Mouse (Mus musculus) kidney, embryonic 14.5 days (tissue): ENCODE measurements around the gene Gprin2. TPM values are rescaled to one million over a fixed set of nuclear protein-coding genes. Genes with fewer than 3 reads are reported as not detected.

Experiments
- ATAC-seq: fragments of 200-750 bp; cut with Nextera tagmentation; 2 replicates; pipeline ENCODE4 v1.8.0; 2017; ENCODE audit warnings: moderate number of reproducible peaks, mild to moderate bottlenecking, moderate TSS enrichment, moderate library complexity; ENCODE audit not compliant: low FRiP score, low TSS enrichment
- H3K27ac ChIP-seq: fragments of 300-500 bp; sonication (generic); 2 replicates; pipeline ENCODE4 v1.5.1; 2014; ENCODE audit warnings: low read depth, mild to moderate bottlenecking, low read length, moderate library complexity, mixed read lengths
- H3K27me3 ChIP-seq: fragments of 300-500 bp; sonication (generic); 2 replicates; pipeline ENCODE4 v1.6.1; 2014; ENCODE audit warnings: mild to moderate bottlenecking, low read length; ENCODE audit not compliant: control insufficient read depth, insufficient read depth
- H3K36me3 ChIP-seq: fragments of 300-500 bp; sonication (generic); 2 replicates; pipeline ENCODE4 v1.6.1; 2014; ENCODE audit warnings: low read length, mixed read lengths; ENCODE audit not compliant: control insufficient read depth, insufficient read depth
- H3K4me1 ChIP-seq: fragments of 300-500 bp; sonication (generic); 2 replicates; pipeline ENCODE4 v1.6.1; 2014; ENCODE audit warnings: low read length, mixed read lengths; ENCODE audit not compliant: control insufficient read depth, insufficient read depth
- H3K4me2 ChIP-seq: fragments of 300-500 bp; sonication (generic); replicated peaks from 2 replicates; pipeline ENCODE4 v1.6.1; 2014; ENCODE audit warnings: low read depth, mild to moderate bottlenecking, low read length
- H3K4me3 ChIP-seq: fragments of 300-500 bp; sonication (generic); 2 replicates; pipeline ENCODE4 v1.5.1; 2014; ENCODE audit warnings: mild to moderate bottlenecking, low read length
- H3K9ac ChIP-seq: fragments of 300-500 bp; sonication (generic); 2 replicates; pipeline ENCODE4 v1.6.1; 2014; ENCODE audit warnings: low read depth, mild to moderate bottlenecking, low read length, moderate library complexity
- H3K9me3 ChIP-seq: fragments of 300-500 bp; sonication (generic); 2 replicates; pipeline ENCODE4 v1.6.1; 2016; ENCODE audit warnings: low read length; ENCODE audit not compliant: control insufficient read depth
- WGBS: fragments of 180-500 bp; shearing (Covaris S2); extraction: QIAGEN DNeasy Blood & Tissue Kit; methylation state at CpG from one replicate; pipeline ENCODE4 v1.1.7; 2014; 5-methylcytosine and 5-hydroxymethylcytosine counted together
- polyA plus RNA-seq: library from polyadenylated mRNA; unstranded; fragments of >200 nt; fragmentation: Nextera tagmentation; extraction: Ambion mirVana; gene quantifications from 2 replicates; pipeline ENCODE4 v1.2.1, GENCODE M21; 2014

Gprin2 gene
- polyA plus RNA-seq, 1 experiment from 2014 or later: 0.42 TPM

DNA sequence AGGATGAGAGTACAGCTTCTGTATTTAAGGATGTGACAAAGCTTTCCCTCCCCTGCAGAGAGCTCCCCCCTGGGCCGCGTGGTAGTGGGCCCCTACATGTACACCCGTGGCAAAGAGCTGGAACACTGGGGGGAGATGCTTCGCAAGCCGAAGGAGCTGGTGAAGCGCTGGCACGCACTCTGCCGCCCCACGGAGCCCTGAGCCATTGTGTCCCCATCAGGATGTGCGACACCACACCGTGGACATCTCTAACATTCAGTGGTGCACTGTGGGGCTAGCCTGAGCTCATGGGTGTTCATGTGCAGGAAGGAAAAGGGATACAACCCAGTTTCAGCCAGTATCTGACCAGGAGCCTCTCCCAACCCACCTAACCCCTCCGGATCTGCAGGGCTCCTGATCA is 26.5 kb upstream of the Gprin2 start:
- no peak overlapping the region for H3K9ac ChIP-seq
- no peak overlapping the region for H3K4me2 ChIP-seq
- 85% methylated on average over 12 of the region's 12 CpGs for WGBS
- H3K36me3 ChIP-seq: no peaks in the 10 kb centered on the region
- no peaks in the 10 kb centered on the region for H3K27me3 ChIP-seq
- H3K9me3 ChIP-seq: no peaks in the 10 kb centered on the region
- no peak overlapping the region for H3K27ac ChIP-seq
- no peak overlapping the region for H3K4me3 ChIP-seq
- no peaks in the 10 kb centered on the region for H3K4me1 ChIP-seq
- no peak for ATAC-seq

GRCm38 (mm10) chr14:34226566-34226965 is 25.1 kb upstream of the Gprin2 start:
- no peaks in the 10 kb centered on the region for H3K9me3 ChIP-seq
- no peak overlapping the region for H3K27ac ChIP-seq
- no peak overlapping the region for H3K9ac ChIP-seq
- no peaks in the 10 kb centered on the region for H3K36me3 ChIP-seq
- no peaks in the 10 kb centered on the region for H3K27me3 ChIP-seq
- no peak overlapping the region for H3K4me3 ChIP-seq
- 76% methylated on average over 4 of the region's 4 CpGs for WGBS
- H3K4me2 ChIP-seq: no peak overlapping the region
- H3K4me1 ChIP-seq: no peaks in the 10 kb centered on the region
- no peak for ATAC-seq

DNA sequence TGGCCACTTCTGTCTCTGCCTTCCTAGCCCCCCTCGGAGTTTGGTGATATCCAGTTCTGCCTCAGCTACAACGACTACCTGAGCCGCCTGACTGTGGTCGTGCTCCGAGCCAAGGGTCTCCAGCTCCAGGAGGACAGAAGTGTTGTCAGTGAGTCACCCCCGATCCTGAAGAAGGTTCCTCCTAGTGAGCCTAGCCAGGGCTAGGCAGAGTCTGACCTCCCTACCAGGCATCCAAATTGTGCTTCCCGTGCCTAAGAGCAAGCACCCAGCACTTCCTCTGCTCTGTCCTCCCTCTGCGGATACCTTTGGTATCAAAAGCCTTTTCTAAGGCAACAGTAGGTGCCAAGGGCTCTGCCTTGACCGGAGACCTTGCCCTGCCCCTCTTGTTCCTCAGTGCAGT is 24.5 kb upstream of the Gprin2 start:
- Histone ChIP-seq H3K27me3 (no peaks in the 10 kb centered on the region), H3K36me3 (no peaks in the 10 kb centered on the region), H3K4me2 (no peak overlapping the region), H3K4me3 (no peak overlapping the region), H3K9ac (no peak overlapping the region), H3K27ac (no peak overlapping the region), H3K9me3 (no peaks in the 10 kb centered on the region), H3K4me1 (no peaks in the 10 kb centered on the region)
- 88% methylated on average over 9 of the region's 9 CpGs for WGBS
- ATAC-seq: no peak

DNA sequence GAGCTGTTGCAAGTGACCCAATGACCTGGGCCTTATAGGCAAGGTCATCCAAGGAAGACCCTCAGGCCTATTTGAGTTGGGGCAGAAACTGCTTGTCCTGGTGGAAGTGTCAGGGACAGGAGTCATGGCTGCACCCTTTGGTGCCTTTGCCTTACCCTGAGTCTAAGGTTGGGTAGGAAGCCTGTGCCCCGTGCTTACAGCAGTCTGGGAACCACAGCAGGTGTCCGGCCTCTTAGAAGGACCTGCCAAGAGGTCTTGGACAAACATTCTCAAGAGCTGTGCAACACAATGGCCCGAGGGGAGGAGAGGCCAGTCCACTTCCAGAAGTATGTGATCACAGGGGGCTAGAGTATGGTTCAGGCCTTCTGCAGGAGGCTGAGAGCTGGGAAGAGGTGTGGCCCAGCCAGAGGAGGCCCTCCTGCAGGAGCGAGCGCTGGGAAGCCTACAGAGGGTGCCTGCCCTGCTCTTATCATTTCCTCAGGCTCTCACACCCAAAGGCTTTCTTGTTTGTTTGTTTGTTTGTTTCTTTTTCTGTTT is 22.0 kb upstream of the Gprin2 start:
- 71% methylated on average over 5 of the region's 5 CpGs for WGBS
- Histone ChIP-seq H3K27ac (no peak overlapping the region), H3K36me3 (no peaks in the 10 kb centered on the region), H3K9ac (no peak overlapping the region), H3K4me3 (no peak overlapping the region), H3K4me1 (no peaks in the 10 kb centered on the region), H3K4me2 (no peak overlapping the region), H3K27me3 (peaks cover 18% of the 10 kb centered on the region; the same call in 1 of the 2 replicates), H3K9me3 (no peaks in the 10 kb centered on the region)
- ATAC-seq: no peak

GRCm38 (mm10) chr14:34221416-34222077 is 20.1 kb upstream of the Gprin2 start:
- WGBS: 78% methylated on average over 5 of the region's 5 CpGs
- no peaks in the 10 kb centered on the region for H3K36me3 ChIP-seq
- no peak for ATAC-seq
- H3K4me1 ChIP-seq: no peaks in the 10 kb centered on the region
- H3K4me3 ChIP-seq: no peak overlapping the region
- H3K9me3 ChIP-seq: no peaks in the 10 kb centered on the region
- H3K27ac ChIP-seq: no peak overlapping the region
- peaks cover 25% of the 10 kb centered on the region; the same call in 1 of the 2 replicates for H3K27me3 ChIP-seq
- no peak overlapping the region for H3K4me2 ChIP-seq
- no peak overlapping the region for H3K9ac ChIP-seq

DNA sequence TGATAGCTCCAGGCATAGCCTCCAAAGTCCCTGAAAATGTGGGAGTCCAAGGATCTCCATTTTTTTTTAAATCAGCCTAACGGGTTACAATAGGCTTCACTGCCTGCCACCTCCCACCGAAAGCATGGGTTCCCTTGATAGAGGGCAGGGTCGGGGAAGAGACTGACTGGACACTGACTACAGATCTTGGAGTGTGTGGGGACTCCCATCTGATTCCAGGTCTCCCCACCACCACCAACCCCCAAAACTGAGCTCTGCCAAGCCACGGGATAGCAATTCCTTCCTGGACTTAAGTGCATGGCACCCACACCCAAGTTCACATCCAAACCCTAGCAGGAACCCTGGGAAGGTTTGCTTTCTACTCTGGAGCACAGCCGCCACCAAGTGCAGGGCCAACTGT is 19.0 kb upstream of the Gprin2 start:
- H3K36me3 ChIP-seq: no peaks in the 10 kb centered on the region
- ATAC-seq: no peak

DNA sequence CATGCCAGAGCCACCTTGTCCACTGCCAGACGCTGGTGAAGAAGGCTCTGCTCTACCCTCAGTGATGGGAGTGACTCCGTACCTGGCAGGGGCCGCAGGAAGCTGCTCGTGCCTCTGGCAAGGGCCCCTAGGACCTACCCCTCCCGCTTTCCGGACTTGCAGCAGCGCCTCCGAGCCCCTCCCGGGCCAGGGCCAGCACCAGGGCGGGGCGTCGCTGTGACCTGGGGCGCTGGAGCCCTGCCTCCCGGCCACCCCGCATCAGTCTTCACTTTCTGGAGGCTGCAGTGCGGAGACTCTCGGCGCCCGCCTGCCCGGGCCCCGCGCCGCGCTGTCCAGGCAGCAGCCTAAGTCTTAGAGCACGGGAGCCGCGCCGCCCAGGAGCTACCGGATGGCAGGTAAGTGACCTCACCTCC is 18.3 kb upstream of the Gprin2 start:
- H3K9ac ChIP-seq: peak overlapping the region; percentile 44
- no peak overlapping the region for H3K27ac ChIP-seq
- H3K4me2 ChIP-seq: peak overlapping the region; percentile 57
- H3K4me3 ChIP-seq: peak overlapping the region; percentile 30
- 0 out of 2 replicates have a peak, but pooled peaks cover under 1% of the 10 kb centered on the region for H3K4me1 ChIP-seq
- H3K36me3 ChIP-seq: no peaks in the 10 kb centered on the region
- H3K9me3 ChIP-seq: no peaks in the 10 kb centered on the region
- peak; percentile 14; the same call in 1 of the 2 replicates for ATAC-seq
- peaks cover 25% of the 10 kb centered on the region; the same call in 1 of the 2 replicates for H3K27me3 ChIP-seq
- 2% methylated on average over 28 of the region's 29 CpGs for WGBS

More for the DNA sequence above, 19.0 kb upstream of the Gprin2 start:
- H3K4me3 ChIP-seq: no peak overlapping the region
- WGBS: 70% methylated on average over 5 of the region's 5 CpGs
- H3K9ac ChIP-seq: no peak overlapping the region
- no peaks in the 10 kb centered on the region for H3K4me1 ChIP-seq
- no peaks in the 10 kb centered on the region for H3K9me3 ChIP-seq
- no peak overlapping the region for H3K4me2 ChIP-seq
- peaks cover 25% of the 10 kb centered on the region; the same call in 1 of the 2 replicates for H3K27me3 ChIP-seq
- no peak overlapping the region for H3K27ac ChIP-seq

DNA sequence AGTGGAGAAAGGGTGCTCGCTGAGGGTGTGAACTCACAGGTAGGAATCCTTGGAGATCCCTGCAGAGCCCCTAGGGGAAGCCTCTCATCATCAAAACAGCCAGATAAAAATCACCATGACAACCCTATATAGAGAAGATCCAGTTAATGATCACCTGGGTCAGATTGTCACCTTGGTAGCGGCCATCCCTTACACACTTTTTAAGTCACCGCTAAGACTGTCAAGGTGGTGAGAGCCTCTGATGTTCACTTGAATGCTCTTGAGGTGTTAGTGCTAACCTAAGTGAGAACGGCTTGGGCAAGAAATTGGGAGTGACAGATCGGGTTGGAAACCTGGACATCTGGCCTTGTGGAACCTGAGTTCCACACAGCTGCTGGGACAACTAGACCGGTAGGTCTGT is 17.8 kb upstream of the Gprin2 start, which contains the start of gene Syt15:
Gene Syt15, plus strand, starts transcription at position 301 of the 400 bp plus-strand sequence.
- Histone ChIP-seq H3K27me3 (peaks cover 25% of the 10 kb centered on the region; the same call in 1 of the 2 replicates), H3K27ac (no peak within 1 kb of the TSS), H3K4me3 (peak within 1 kb of the TSS; percentile 30), H3K4me1 (0 out of 2 replicates have a peak, but pooled peaks cover 5% of the 10 kb centered on the region), H3K36me3 (no peaks in the 10 kb centered on the region), H3K4me2 (peak within 1 kb of the TSS; percentile 57), H3K9me3 (no peaks in the 10 kb centered on the region), H3K9ac (peak within 1 kb of the TSS; percentile 44)
- 52% methylated on average over 6 of the region's 6 CpGs for whole genome bisulfite sequencing
- ATAC-seq: no peak

DNA sequence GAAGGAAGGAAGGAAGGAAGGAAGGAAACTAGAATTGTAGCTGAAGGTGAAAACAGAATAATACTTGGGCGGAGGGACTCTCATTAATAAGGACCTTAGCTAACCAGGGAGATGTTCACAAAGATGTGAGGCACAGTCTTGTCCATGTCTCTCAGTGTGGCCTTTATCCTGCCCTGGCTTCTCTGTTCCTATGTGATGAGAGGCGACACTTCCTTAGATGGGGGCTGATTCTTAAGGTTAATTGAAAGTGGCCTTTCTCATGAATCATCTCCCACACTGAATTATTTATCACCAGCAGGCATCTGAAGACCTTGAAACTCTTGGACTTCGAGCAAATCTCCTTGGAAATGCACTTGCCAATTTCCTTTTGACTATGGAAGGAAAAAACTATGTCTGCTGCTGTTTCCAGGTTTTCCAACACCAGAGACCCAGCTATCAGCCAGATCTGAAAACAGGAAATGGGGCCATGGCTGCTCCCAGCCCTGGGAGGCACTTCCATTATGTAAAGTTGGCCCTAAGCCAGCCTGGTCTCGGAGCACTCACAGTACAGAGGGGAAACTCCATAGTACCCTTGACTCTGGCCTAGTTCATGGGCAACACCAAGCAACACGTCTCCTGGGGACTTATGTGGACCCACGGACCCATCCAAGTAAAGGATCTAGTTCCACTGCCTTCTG is 14.1 kb upstream of the Gprin2 start:
- Histone ChIP-seq H3K27ac (no peak overlapping the region), H3K4me1 (0 out of 2 replicates have a peak, but pooled peaks cover 5% of the 10 kb centered on the region), H3K36me3 (no peaks in the 10 kb centered on the region), H3K9me3 (no peaks in the 10 kb centered on the region), H3K4me3 (no peak overlapping the region), H3K4me2 (no peak overlapping the region), H3K9ac (no peak overlapping the region), H3K27me3 (peaks cover 23% of the 10 kb centered on the region; the same call in 1 of the 2 replicates)
- WGBS: 46% methylated on average over 6 of the region's 6 CpGs
- ATAC-seq: peak; percentile 77; the same call in 1 of the 2 replicates
